Mouse (Mus musculus) cortical plate, adult 2 months (tissue): ENCODE measurements around the gene P2ry14.

Source experiments
- CTCF ChIP-seq: fragments of 200-500 bp; IDR thresholded peaks from 2 replicates; pipeline ENCODE4 v1.5.1; 2011; ENCODE audit warnings: mild to moderate bottlenecking, control low read depth, low read length; ENCODE audit not compliant: insufficient read depth; ENCODE audit errors: extremely low read depth
- POLR2A ChIP-seq: fragments of 200-500 bp; IDR thresholded peaks from 2 replicates; pipeline ENCODE4 v1.6.1; 2011; ENCODE audit warnings: mild to moderate bottlenecking, low read length, control low read depth; ENCODE audit not compliant: insufficient read depth; ENCODE audit errors: extremely low read depth

GRCm38 (mm10) chr3:59145194-59145593 lies 8.2 kb downstream of the P2ry14 start:
- TF ChIP-seq POLR2A = no peak
- TF ChIP-seq CTCF = no peak
